Comparison of ENCODE assay signal across 12 mouse cellular contexts in genomic region chr6:85264982-85265518, GRCm38 (mm10).
A peak's percentile ranks its signal among the peaks of the same experiment; 100 is the strongest.
DNase-seq lines count a peak whose midpoint lies in the region; ATAC-seq lines count a peak whose summit lies in the region.
"Had no signal": no experiment of that assay in that cellular context is flagged by ENCODE, and none has a peak within 500 bp of the region (broad histone marks: within the 10 kb centered on the region; RNA-seq: fewer than 3 reads in every experiment).

No protein-coding gene starts in this region.

- peak overlapping the region; percentile 27; the same call in 1 of the 2 replicates for H3K9ac ChIP-seq in hindbrain, embryonic 12.5 days
- peak overlapping the region; percentile 26; the same call in 1 of the 2 replicates for H3K9ac ChIP-seq in midbrain, embryonic 14.5 days (replicated peaks; ENCODE audit: low read length)
- H3K9ac ChIP-seq: heart, embryonic 13.5 days had no signal

- H3K27me3 ChIP-seq in embryonic facial prominence, embryonic 10.5 days (replicated peaks; ENCODE audit: low read depth, poor library complexity, severe bottlenecking) = peaks cover 67% of the 10 kb centered on the region
- H3K27me3 ChIP-seq in hindbrain, embryonic 12.5 days = peaks cover 23% of the 10 kb centered on the region
- H3K27me3 ChIP-seq in midbrain, embryonic 14.5 days (ENCODE audit: control insufficient read depth, insufficient read depth, low read length) = no peaks in the 10 kb centered on the region

- peak; percentile 51 for ATAC-seq in hindbrain, embryonic 12.5 days (ENCODE audit: low FRiP score)
- 0 out of 2 replicates have a peak, but pooled peaks have one; percentile 37 for ATAC-seq in midbrain, embryonic 14.5 days (ENCODE audit: low FRiP score, low TSS enrichment)

- no peaks in the 10 kb centered on the region for H3K9me3 ChIP-seq in embryonic facial prominence, embryonic 10.5 days
- no peaks in the 10 kb centered on the region for H3K9me3 ChIP-seq in hindbrain, embryonic 12.5 days (replicated peaks)
- H3K9me3 ChIP-seq in midbrain, embryonic 14.5 days (ENCODE audit: control insufficient read depth, low read length) = no peaks in the 10 kb centered on the region
- H3K9me3 ChIP-seq: heart, embryonic 13.5 days had no signal

- peaks cover 54% of the 10 kb centered on the region for H3K4me1 ChIP-seq in embryonic facial prominence, embryonic 10.5 days
- H3K4me1 ChIP-seq in hindbrain, embryonic 12.5 days = peaks cover 17% of the 10 kb centered on the region
- H3K4me1 ChIP-seq in midbrain, embryonic 14.5 days (ENCODE audit: control insufficient read depth, insufficient read depth, low read length) = peaks cover 13% of the 10 kb centered on the region
- H3K4me1 ChIP-seq: heart, embryonic 13.5 days had no signal

- H3K4me3 ChIP-seq in embryonic facial prominence, embryonic 10.5 days = peak overlapping the region; percentile 35
- no peak overlapping the region for H3K4me3 ChIP-seq in hindbrain, embryonic 12.5 days
- no peak overlapping the region for H3K4me3 ChIP-seq in midbrain, embryonic 14.5 days (replicated peaks; ENCODE audit: low read depth, low read length)
- H3K4me3 ChIP-seq: heart, embryonic 13.5 days had no signal

- peak; percentile 23 for DNase-seq in MN1 (ENCODE audit: low spot score)
- peak; percentile 68 for DNase-seq in embryonic facial prominence, embryonic 10.5 days (ENCODE audit: low spot score)
- DNase-seq in midbrain, embryonic 14.5 days = peak; percentile 50
- DNase-seq in lung, postnatal 36 days = no peak
- no peak for DNase-seq in heart, adult 18-20 months
- DNase-seq in urinary bladder, postnatal 25 days (ENCODE audit: low spot score) = no peak
- DNase-seq in kidney, postnatal 10 days = no peak
- DNase-seq: kidney, postnatal 14 days; thymus, postnatal 25 days had no signal

- H3K36me3 ChIP-seq in embryonic facial prominence, embryonic 10.5 days (replicated peaks) = no peaks in the 10 kb centered on the region
- H3K36me3 ChIP-seq in hindbrain, embryonic 12.5 days = no peaks in the 10 kb centered on the region
- no peaks in the 10 kb centered on the region for H3K36me3 ChIP-seq in midbrain, embryonic 14.5 days (ENCODE audit: control insufficient read depth, insufficient read depth, low read length)
- H3K36me3 ChIP-seq: heart, embryonic 13.5 days had no signal

- 1% methylated on average over 15 of the region's 15 CpGs for WGBS in embryonic facial prominence, embryonic 10.5 days
- 3% methylated on average over 15 of the region's 15 CpGs for WGBS in hindbrain, embryonic 12.5 days
- 5% methylated on average over 15 of the region's 15 CpGs for WGBS in midbrain, embryonic 14.5 days

- H3K4me2 ChIP-seq in hindbrain, embryonic 12.5 days (replicated peaks) = peak overlapping the region; percentile 31
- H3K4me2 ChIP-seq in midbrain, embryonic 14.5 days (ENCODE audit: low read length) = peak overlapping the region; percentile 21; the same call in 1 of the 2 replicates
- H3K4me2 ChIP-seq: heart, embryonic 13.5 days; liver, embryonic 11.5 days had no signal

- peak overlapping the region; percentile 65 for H3K27ac ChIP-seq in embryonic facial prominence, embryonic 10.5 days (replicated peaks)
- no peak overlapping the region for H3K27ac ChIP-seq in hindbrain, embryonic 12.5 days
- peak overlapping the region; percentile 52 for H3K27ac ChIP-seq in midbrain, embryonic 14.5 days (replicated peaks; ENCODE audit: low read depth, low read length)
- H3K27ac ChIP-seq: heart, embryonic 13.5 days had no signal

Comparison
In these comparisons a context has a peak if more than half of its experiments do, and no peak if none do; other contexts are left out.
1. DNase-seq: peak in MN1 (single experiment), embryonic facial prominence, embryonic 10.5 days (single experiment) and midbrain, embryonic 14.5 days (single experiment); none in lung, postnatal 36 days (single experiment), heart, adult 18-20 months (0 of 2), urinary bladder, postnatal 25 days (single experiment) and kidney, postnatal 10 days (single experiment).